Mouse (Mus musculus): ENCODE measurements at regions not wholly inside any gene's neighbourhood (a gene's known extent, or its start where the extent isn't known, plus 50 kb on each side); places are given as distances from the start of the nearest gene placed in this dataset.

- TF ChIP-seq CTCF (IDR thresholded peaks at IDR 0.05; ENCODE audit: low read depth, low read length) (no peak), POLR2A (IDR thresholded peaks at IDR 0.05; ENCODE audit: insufficient read depth, low read length) (no peak), EP300 (IDR thresholded peaks at IDR 0.05; ENCODE audit: insufficient read depth, low read depth, low read length) (no peak)
These were observed 554.7 kb downstream of the Jrkl start for GRCm38 (mm10) chr9:12690948-12691279.

Measured in ES-Bruce4 (cell line).